Mouse (Mus musculus) liver, adult 2 months (tissue): ENCODE data around the gene Fam241a.

Source experiments
- CTCF ChIP-seq: fragments of 200-500 bp; IDR thresholded peaks from 2 replicates; pipeline ENCODE4 v1.5.1; 2011; ENCODE audit warnings: low read depth, low read length, control low read depth
- POLR2A ChIP-seq: fragments of 200-500 bp; IDR thresholded peaks from 2 replicates; pipeline ENCODE4 v1.6.1; 2011; ENCODE audit warnings: low read length, control low read depth; ENCODE audit not compliant: insufficient read depth; ENCODE audit errors: extremely low read depth

DNA sequence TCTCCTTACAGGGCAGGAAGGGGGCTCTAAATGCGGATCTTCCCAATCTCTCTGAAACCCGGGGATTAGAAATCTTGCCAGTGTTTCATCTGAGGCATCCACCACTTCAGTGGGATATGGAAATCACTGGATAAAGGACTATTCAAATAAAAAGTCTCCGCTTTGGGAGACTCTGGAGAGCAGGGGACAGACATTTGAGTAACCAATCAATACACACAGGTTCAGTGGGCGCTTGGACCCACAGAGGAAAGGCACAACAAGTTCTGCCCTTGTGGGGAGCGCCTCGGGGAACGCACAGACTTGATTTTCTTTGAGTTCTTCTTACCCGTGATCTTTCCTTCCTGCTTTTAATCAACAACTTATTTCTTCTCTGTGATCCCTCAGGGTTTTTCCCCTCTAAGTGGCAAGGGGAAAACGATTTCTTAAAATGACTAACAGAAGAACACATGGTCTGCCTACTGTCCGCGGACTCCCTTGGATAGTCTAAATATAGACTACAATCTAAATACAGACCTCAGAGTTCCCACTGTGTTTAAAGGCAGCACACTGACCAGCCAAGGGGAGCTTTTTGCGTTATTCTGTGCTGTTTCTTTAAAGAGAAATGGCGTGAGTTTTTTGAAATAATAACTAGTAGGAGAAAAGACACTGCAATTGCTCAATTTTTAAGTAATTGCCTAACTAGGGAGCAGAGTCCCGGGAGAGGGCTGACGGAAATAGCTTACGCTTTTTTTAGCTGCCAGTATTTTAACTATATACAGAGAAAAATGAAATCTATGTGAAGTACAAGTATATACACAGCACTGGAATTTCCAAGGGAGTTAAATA lies 18.0 kb upstream of the Fam241a start:
- TF ChIP-seq CTCF (no peak), POLR2A (no peak)
